Mouse (Mus musculus): ENCODE data around the gene Gm20458. TPM values are rescaled to one million over a fixed set of nuclear protein-coding genes. Genes with fewer than 3 reads are reported as not detected.

Gene Gm20458
- total RNA-seq (2021), result 1 to 10 TPM in 1 of 2 experiments, not detected in 1; 3.3 TPM
- long read RNA-seq, experiment 1, partial matches to known transcripts, result 0 of 1 reads
- long read RNA-seq, experiment 1, other reads (novel, unspliced or antisense), result 1 of 1 reads
- long read RNA-seq, experiment 2, partial matches to known transcripts, result 2 of 3 reads
- long read RNA-seq, experiment 2, other reads (novel, unspliced or antisense), result 1 of 3 reads

GRCm38 (mm10) chr2:164460745-164461551 lies at the start of gene Gm20458:
TSS of gene Gm20458 (plus strand) at chr2:164460967.
- DNase-seq, result peak; percentile 89

GRCm38 (mm10) chr2:164414167-164414566 lies 46.6 kb upstream of the Gm20458 start:
- DNase-seq, result no peak

- no peak for DNase-seq
Measured at GRCm38 (mm10) chr2:164414581-164414980, 46.2 kb upstream of the Gm20458 start.

GRCm38 (mm10) chr2:164417198-164417597 lies 43.6 kb upstream of the Gm20458 start:
- peak; percentile 50 for DNase-seq

- no peak for DNase-seq
Measured at GRCm38 (mm10) chr2:164418308-164418875, 42.4 kb upstream of the Gm20458 start.

- no peak for DNase-seq
Measured at GRCm38 (mm10) chr2:164419489-164419888, 41.3 kb upstream of the Gm20458 start.

- no peak for DNase-seq
Measured at GRCm38 (mm10) chr2:164421306-164421705, 39.5 kb upstream of the Gm20458 start.

GRCm38 (mm10) chr2:164421979-164422378 lies 38.8 kb upstream of the Gm20458 start:
- no peak for DNase-seq

- DNase-seq, result no peak
Measured at GRCm38 (mm10) chr2:164422675-164423393, 37.9 kb upstream of the Gm20458 start.

- DNase-seq, result no peak
Measured at GRCm38 (mm10) chr2:164423464-164423863, 37.3 kb upstream of the Gm20458 start.

GRCm38 (mm10) chr2:164424406-164424805 lies 36.4 kb upstream of the Gm20458 start:
- DNase-seq, result no peak

- DNase-seq, result no peak
Measured at GRCm38 (mm10) chr2:164425401-164425800, 35.4 kb upstream of the Gm20458 start.

- no peak for DNase-seq
Measured at GRCm38 (mm10) chr2:164426121-164426520, 34.6 kb upstream of the Gm20458 start.

- DNase-seq, result no peak
Measured at GRCm38 (mm10) chr2:164426952-164427351, 33.8 kb upstream of the Gm20458 start.

GRCm38 (mm10) chr2:164428451-164428850 lies 32.3 kb upstream of the Gm20458 start:
- DNase-seq, result no peak

GRCm38 (mm10) chr2:164429881-164430615 lies 30.7 kb upstream of the Gm20458 start:
- no peak for DNase-seq

- DNase-seq, result no peak
Measured at GRCm38 (mm10) chr2:164430697-164431096, 30.1 kb upstream of the Gm20458 start.

GRCm38 (mm10) chr2:164431676-164432465 lies 28.9 kb upstream of the Gm20458 start:
- no peak for DNase-seq

GRCm38 (mm10) chr2:164432541-164433191 lies 28.1 kb upstream of the Gm20458 start:
- DNase-seq, result peak; percentile 38

GRCm38 (mm10) chr2:164433278-164433895 lies 27.4 kb upstream of the Gm20458 start:
- DNase-seq, result no peak
